Mouse (Mus musculus): ENCODE results near the gene Olfr1136. TPM values are rescaled to one million over a fixed set of nuclear protein-coding genes. Genes with fewer than 3 reads are reported as not detected.

Gene Olfr1136
- total RNA-seq (2021) = not detected

GRCm38 (mm10) chr2:87693847-87694246 is at the start of gene Olfr1136:
Gene Olfr1136 (minus strand): TSS chr2:87693947.
- no peak for DNase-seq (ENCODE audit: extremely low spot score in 1 of 2, low spot score in 1 of 2)

- no peak for DNase-seq (ENCODE audit: extremely low spot score in 1 of 2, low spot score in 1 of 2)
These were observed 49.7 kb upstream of the Olfr1136 start, which contains the start of gene Olfr1140 for GRCm38 (mm10) chr2:87743452-87743851. Gene Olfr1140 (plus strand): TSS chr2:87743752.

- DNase-seq (ENCODE audit: extremely low spot score in 1 of 2, low spot score in 1 of 2) = no peak
These were observed 46.1 kb upstream of the Olfr1136 start, which contains the start of gene Olfr1138 for GRCm38 (mm10) chr2:87739878-87740277. Gene Olfr1138 (minus strand): TSS chr2:87739978.

- DNase-seq (ENCODE audit: extremely low spot score in 1 of 2, low spot score in 1 of 2) = no peak
These were observed 19.3 kb upstream of the Olfr1136 start, which contains the start of gene Olfr1137 for GRCm38 (mm10) chr2:87713079-87713478. Gene Olfr1137 (minus strand): TSS chr2:87713179.

- no peak for DNase-seq (ENCODE audit: extremely low spot score in 1 of 2, low spot score in 1 of 2)
These were observed 20.2 kb downstream of the Olfr1136 start, which contains the start of gene Olfr1135 for GRCm38 (mm10) chr2:87673564-87673963. Gene Olfr1135 (minus strand): TSS chr2:87673664.

- no peak for DNase-seq (ENCODE audit: extremely low spot score in 1 of 2, low spot score in 1 of 2)
These were observed 35.4 kb downstream of the Olfr1136 start, which contains the start of gene Olfr1134 for GRCm38 (mm10) chr2:87658360-87658759. Gene Olfr1134 (minus strand): TSS chr2:87658460.

- DNase-seq (ENCODE audit: extremely low spot score in 1 of 2, low spot score in 1 of 2) = no peak
These were observed 46.5 kb downstream of the Olfr1136 start, which contains the start of gene Olfr1133 for GRCm38 (mm10) chr2:87647274-87647673. Gene Olfr1133 (minus strand): TSS chr2:87647374.

Other genes starting within 250 kb of the Olfr1136 start
- gene Olfr1126, start 240.0 kb downstream of the Olfr1136 start, total RNA-seq (2021) = not detected
- gene Pramel7, start 196.9 kb downstream of the Olfr1136 start, total RNA-seq (2021) = not detected
- not detected for gene Pramel6, start 187.4 kb downstream of the Olfr1136 start, total RNA-seq (2021)
- gene Olfr153, start 162.2 kb downstream of the Olfr1136 start, total RNA-seq (2021) = not detected
- gene Olfr1128, start 148.4 kb downstream of the Olfr1136 start, total RNA-seq (2021) = not detected
- not detected for gene Olfr1129, start 120.0 kb downstream of the Olfr1136 start, total RNA-seq (2021)
- not detected for gene Olfr1130, start 87.7 kb downstream of the Olfr1136 start, total RNA-seq (2021)
- not detected for gene Olfr1131, start 66.8 kb downstream of the Olfr1136 start, total RNA-seq (2021)
- not detected for gene Olfr1132, start 56.4 kb downstream of the Olfr1136 start, total RNA-seq (2021)
- not detected for gene Olfr1133, start 46.6 kb downstream of the Olfr1136 start, total RNA-seq (2021)
- not detected for gene Olfr1134, start 35.5 kb downstream of the Olfr1136 start, total RNA-seq (2021)
- gene Olfr1135, start 20.3 kb downstream of the Olfr1136 start, total RNA-seq (2021) = not detected
- gene Olfr1137, start 19.2 kb upstream of the Olfr1136 start, total RNA-seq (2021) = not detected
- gene Olfr1138, start 46.0 kb upstream of the Olfr1136 start, total RNA-seq (2021) = not detected
- gene Olfr1140, start 49.8 kb upstream of the Olfr1136 start, total RNA-seq (2021) = not detected
- gene Olfr1141, start 60.0 kb upstream of the Olfr1136 start, total RNA-seq (2021) = not detected
- gene Olfr152, start 85.5 kb upstream of the Olfr1136 start, total RNA-seq (2021) = not detected
- gene Olfr1143, start 106.6 kb upstream of the Olfr1136 start, total RNA-seq (2021) = not detected
- gene Olfr1145, start 115.9 kb upstream of the Olfr1136 start, total RNA-seq (2021) = not detected
- not detected for gene Olfr1148, start 136.6 kb upstream of the Olfr1136 start, total RNA-seq (2021)
- not detected for gene Olfr1150-ps1, start 150.0 kb upstream of the Olfr1136 start, total RNA-seq (2021)
- gene Olfr1151, start 161.9 kb upstream of the Olfr1136 start, total RNA-seq (2021) = not detected
- gene Olfr1152, start 172.5 kb upstream of the Olfr1136 start, total RNA-seq (2021) = not detected
- not detected for gene Olfr1153, start 201.0 kb upstream of the Olfr1136 start, total RNA-seq (2021)
- gene Olfr1154, start 211.2 kb upstream of the Olfr1136 start, total RNA-seq (2021) = not detected